Mouse (Mus musculus) frontal cortex, postnatal 25 days (tissue): ENCODE results near the gene Stab1.

ENCODE experiments used
- DNase-seq, 2 experiments: peaks; one replicate each; pipeline ENCODE4 v3.0.0; 2022; ENCODE audit warnings: low spot score in 2 of 2

Stab1 gene

GRCm38 (mm10) chr14:31131272-31131821, 37.1 kb downstream of the Stab1 start:
- no peak for DNase-seq

DNA sequence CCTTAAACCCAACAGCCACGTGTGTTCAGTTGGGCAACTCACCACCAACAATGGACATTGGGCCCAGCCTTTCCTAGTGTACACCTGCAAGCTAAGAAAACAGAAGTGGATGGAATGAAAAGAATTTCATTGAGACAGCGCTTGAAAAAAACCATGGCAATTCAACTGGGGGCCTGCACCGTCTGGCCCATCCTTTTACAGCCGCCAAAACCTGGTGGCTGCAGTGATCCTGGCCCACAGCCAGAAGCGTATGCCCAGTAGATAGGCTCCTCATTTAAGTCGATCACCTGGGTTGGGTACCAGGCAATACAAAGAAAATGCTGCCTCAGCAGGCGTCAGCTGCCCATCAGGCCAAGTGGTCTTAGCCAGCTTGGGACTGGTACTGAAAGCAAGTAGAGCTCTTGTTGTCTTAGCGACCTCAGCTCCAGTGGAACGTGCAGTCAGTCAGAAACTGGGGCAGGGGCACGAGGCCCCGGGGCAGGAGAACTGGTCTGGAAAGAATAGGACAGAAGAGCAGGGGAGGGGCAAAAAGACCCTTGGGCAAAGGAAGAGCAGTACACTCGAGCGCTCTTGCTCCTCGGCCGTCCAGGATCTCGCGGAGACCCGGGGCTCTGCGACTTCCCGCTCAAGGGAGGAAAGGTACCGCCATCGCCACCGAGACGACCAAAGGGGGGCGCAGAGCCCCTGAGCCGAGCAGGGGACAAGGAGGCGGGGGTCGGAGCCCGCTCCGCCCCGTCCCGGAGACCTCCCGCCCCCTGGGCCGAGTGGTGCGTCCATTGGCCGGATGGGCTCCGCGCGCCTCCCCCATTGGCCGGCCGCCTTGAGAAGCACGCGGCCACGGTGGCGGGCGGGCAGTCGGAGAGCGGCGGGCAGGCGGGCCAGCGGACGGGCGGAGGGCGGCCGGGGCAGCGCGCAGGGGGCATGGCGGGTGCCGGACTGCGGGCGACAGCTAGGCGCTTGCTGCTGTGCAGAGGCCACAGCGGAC, 37.9 kb downstream of the Stab1 start, which contains the start of gene Nt5dc2:
Nt5dc2 (plus strand) TSS at position 818 of the 985 bp plus-strand sequence.
- peak; percentile 35 to 60 for DNase-seq

DNA sequence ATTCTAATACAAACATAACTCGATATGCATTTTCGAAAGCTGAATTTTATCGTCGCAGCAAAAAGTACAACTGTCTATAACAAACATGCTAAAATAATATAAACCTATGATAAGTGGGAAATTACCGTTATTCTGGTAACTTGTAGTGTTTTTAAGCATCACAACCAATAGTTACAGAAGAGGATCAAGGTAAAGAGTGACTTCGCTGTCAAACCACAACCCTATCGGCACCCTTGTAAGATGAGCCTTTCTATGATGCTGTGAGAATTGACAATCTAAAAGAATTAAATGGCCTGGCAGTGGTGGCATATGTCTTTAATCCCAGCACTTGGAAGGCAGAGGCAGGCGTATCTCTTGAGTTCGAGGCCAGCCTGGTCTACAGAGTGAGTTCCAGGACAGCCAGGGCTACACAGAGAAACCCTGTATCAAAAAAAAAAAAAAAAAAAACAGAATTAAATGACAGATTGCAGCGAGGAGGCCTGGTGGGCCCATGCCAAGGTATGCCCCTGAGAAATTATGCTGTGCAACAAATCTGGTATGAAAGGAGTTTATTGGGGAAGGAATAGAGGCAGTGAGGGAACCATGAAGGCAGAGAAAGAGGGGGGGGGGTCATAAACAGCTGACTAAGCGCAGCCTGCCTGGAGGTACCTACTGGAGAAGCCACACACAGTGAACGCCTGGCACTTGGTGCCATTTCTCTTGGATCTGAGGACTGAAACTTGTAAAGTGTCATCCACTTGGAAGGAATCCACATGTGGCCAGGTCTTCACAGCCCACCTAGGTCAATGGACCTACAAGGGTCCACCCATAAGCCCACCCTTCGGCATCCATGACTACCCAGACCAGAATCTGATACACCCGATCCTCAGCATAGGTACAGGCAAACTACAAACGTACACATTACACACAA, 38.9 kb downstream of the Stab1 start:
- no peak for DNase-seq

DNA sequence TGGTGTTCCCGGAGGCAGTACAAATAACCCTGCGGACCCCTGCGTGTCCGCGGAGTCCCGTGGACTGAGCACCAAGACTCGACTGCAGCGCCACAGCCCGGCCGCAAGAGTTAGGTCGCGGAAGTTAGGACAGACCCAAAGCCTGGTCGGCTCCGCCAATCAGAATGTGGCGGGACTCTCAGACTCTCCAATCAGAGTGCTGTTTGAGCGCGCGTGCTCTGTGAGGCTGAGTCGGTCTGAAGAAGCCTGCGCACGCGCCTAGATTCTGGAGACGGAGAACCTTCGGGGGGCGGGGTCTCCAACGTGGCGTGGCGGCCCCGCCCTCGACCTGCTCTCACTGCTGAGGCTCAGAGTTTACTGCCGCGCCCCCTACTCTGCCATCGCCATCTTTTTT, 39.6 kb downstream of the Stab1 start, which contains the start of gene Smim4:
Smim4 (minus strand) TSS at position 131 of the 394 bp plus-strand sequence.
- peak; percentile 89 to 90 for DNase-seq

DNA sequence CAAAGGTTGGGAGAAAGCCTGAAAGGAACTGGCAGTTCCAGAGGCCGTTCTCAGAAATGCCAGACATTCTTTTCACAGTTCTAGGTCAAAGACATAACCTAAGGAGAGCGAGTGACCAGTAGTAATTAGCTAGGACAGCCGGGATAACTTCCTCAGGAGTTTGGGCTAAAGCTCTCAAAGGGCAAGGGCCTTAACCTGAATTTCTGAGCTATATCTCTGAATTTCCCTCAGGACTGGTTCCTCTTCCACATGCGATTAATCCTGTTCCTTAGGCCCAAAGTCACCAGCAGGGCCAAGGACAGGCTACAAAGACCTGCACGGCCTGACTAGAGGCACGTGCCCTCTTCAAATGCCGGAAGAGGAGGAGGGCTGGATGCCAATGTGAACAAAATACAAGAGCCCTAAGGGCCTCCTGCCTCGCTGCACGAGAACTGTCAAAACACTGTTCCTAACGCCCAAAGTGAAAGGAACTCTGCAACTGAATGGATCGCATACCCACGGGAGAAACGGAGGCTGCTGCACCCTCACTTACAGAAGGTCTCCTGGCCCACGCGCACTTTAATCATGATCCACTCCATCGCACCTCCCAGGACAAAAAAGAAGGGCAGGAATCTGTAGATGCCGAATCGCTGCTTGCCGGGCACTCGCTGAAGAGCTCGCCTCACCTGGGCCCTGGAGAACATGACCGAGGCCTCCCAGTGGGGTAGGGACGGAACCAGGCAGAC, 40.2 kb downstream of the Stab1 start:
- peak in 1 of 2 experiments; percentile 31 for DNase-seq

- DNase-seq = no peak
These were observed 41.6 kb downstream of the Stab1 start for GRCm38 (mm10) chr14:31126826-31127225.

DNA sequence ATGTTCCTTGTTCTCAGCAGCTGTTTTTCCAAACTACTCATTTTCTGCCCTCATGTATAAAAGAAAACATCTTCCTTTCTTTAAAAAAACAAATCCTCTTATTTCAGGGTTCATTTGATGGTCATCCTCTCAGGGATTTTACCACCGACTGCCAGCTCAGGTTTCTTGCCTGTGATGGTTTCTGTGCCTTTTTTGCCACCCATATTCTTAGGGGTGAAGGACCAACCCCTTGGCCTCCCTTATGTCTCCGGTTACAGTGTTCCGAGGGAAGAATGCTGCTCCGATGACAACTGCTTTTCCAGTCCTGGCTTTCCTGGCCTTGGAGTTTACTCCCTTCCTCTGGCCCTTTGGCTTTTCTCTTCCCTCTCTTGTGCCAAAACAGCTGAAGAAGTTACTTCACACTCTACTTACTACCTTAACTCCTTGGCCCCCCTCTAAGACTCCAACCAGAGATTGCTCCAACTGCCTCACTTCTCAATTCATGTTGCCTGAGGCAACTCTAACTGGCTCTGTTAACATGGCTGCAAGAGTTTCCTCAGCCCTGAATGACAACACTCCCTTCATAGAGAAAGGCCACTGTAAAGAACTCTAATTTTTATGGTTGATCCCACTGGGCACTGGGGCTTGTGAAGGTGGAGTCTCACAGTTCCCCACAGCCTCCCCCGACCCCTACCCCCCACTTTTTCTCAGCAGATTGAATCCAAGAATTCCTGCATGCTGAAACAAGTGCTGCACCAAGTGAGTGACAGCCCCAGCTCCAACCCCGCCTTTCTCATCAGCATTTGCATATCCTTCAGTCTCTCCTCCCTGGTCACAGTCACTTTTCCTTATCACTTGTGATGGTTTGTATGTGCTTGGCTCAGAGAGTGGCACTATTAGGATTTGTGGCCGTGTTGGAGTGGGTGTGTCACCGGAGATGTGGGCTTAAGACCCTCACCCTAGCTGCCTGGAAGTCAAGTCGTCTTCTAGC, 43.0 kb downstream of the Stab1 start:
- DNase-seq = no peak

DNA sequence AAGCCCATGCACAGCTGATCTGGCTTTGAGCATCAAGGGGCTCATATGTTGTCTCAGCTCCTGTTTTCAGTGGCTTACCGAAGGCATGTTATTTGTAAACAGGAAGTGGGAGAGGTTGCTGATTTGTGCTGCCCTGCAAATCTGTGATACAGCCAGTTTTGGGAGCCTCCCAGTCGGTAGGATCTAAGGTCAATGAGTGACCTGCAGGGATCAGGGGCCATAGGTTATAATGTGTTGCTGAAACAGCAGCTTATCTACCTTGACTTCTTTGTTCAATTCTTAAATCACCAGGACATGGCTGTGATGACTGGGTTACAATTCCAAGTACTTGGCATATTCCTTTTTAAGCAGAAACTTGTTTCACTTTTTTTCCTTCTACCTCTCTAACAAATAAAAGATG, 52.9 kb downstream of the Stab1 start:
- DNase-seq = no peak

DNA sequence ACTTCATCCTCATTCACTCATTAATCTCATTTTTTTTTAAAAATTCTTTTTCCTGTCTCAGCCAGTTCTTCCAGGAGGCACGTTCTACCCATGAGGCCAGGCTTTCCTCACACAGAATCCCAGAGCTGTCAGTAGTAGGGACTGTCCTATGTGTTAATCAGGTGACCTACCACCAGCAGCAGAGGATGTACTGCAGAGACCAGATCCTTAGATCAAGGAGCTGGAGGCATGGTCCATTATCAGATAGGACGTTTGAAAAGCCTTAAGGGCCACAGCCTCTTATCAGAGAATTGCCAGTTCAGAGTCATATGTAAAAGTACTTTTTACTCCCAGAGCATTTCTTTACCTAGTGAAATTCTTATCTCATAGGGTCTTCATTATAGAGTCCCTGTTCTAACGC, 54.4 kb downstream of the Stab1 start:
- no peak for DNase-seq

GRCm38 (mm10) chr14:31112187-31112586, 56.3 kb downstream of the Stab1 start:
- no peak for DNase-seq

GRCm38 (mm10) chr14:31110613-31111012, 57.8 kb downstream of the Stab1 start:
- DNase-seq = no peak

GRCm38 (mm10) chr14:31105156-31105555, 63.3 kb downstream of the Stab1 start:
- no peak for DNase-seq

GRCm38 (mm10) chr14:31089918-31090317, 78.5 kb downstream of the Stab1 start:
- DNase-seq = no peak
